Mouse (Mus musculus): ENCODE results near the gene Ptger2.
"Not testable (repeated sequence)": the region's sequence is repeated elsewhere in the genome, so short reads cannot be mapped to it uniquely, and the experiment has no call there.

Gene Ptger2

DNA sequence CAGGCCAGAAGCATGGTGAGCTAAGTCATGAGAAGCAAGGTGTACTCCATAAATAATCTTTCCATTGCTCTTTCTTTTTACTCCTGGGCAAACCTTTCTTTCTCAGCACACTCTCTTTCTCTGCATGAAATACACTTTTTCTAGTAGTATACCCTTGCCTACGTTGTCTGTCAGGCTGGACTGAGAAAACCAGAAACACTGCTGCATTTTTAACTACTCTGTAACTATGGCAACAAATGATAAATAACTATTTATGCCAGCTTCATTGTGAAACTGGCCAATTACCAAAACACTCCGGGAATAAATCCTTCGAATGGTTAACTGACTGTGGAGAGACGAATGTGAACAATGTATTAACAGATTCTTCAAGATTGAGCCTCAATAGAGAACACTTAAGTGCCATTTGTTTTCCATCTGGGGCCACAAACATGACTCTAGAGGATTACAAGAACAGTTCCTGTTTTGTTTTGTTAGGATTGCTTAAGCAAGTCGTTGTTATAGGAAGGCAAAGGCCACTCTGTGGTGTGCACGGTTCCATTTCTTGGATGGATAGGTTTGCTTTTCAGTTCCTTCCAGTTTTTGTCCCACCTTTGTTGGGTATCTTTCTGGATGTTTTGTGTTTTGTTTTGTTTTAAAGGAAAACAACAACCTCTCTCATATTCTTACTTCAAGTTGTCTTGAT is at the start of gene Ptger2:
Ptger2 (plus strand) TSS at position 522 of the 682 bp plus-strand sequence.
- DNase-seq (ENCODE audit: extremely low read depth, insufficient read length, low spot score): not testable (repeated sequence)

GRCm38 (mm10) chr14:44960746-44961145 is 27.2 kb upstream of the Ptger2 start:
- DNase-seq (ENCODE audit: extremely low read depth, insufficient read length, low spot score): no peak

- DNase-seq (ENCODE audit: extremely low read depth, insufficient read length, low spot score): not testable (repeated sequence)
Observed at GRCm38 (mm10) chr14:44977278-44977677, 10.7 kb upstream of the Ptger2 start.

DNA sequence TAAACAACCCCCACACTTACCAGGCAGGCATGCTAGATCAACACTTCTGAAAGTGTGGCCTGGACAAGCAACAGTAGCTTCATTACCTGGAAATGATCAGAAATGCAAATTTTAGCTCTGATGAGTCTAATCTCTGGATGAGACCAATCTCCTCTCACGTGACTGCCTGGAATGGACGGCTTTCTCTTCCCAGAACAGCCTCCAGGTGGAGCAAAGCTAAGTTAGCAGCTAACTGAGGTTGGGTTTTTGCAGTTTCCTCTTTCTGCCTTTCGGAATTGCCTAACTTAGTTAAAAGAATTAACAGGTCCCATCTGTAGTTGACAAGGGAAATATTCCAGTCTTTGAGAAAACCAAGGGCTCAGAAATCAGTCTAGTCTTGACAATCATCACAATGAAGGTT is 8.1 kb upstream of the Ptger2 start:
- DNase-seq (ENCODE audit: extremely low read depth, insufficient read length, low spot score): no peak

GRCm38 (mm10) chr14:44981490-44981889 is 6.5 kb upstream of the Ptger2 start:
- no peak for DNase-seq (ENCODE audit: extremely low read depth, insufficient read length, low spot score)

DNA sequence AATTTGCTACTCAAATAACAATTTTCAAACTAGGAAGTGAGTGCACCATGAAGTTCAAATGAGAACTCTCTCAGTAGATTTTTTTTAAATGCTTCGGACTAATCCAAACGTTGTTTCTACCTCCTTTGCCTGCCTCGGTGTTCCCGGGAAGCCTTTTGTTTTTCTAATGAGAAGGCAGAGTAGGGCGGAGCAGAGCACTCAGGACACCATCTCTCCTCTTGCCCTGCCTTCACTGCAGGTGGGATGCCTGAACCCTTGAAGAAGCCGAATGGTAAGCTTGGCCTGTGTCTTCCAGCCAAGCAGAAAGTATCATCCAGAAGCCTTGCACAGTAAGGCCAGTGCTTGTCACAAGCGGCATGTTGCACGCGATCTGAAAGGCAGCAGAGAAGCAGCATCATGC is 3.9 kb upstream of the Ptger2 start:
- DNase-seq (ENCODE audit: extremely low read depth, insufficient read length, low spot score): no peak

DNA sequence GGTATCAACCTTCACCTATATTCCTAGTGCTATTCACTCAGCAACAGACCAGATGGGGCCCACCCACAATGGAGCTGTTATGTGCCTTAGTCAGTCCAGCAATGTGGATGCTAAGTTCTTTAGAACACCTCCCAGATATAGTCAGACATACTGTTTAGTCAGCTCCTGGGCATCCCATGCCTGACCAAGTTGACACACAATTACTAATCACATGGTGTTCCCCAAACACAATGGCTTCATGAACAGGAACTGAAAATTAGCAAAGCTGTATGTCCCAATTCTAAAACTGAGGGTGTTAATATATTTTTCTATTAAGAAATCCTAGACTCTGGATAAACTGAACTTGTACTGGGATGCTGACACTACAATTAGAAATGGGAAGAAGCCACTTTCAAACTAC is 1.7 kb upstream of the Ptger2 start:
- DNase-seq (ENCODE audit: extremely low read depth, insufficient read length, low spot score): no peak

DNA sequence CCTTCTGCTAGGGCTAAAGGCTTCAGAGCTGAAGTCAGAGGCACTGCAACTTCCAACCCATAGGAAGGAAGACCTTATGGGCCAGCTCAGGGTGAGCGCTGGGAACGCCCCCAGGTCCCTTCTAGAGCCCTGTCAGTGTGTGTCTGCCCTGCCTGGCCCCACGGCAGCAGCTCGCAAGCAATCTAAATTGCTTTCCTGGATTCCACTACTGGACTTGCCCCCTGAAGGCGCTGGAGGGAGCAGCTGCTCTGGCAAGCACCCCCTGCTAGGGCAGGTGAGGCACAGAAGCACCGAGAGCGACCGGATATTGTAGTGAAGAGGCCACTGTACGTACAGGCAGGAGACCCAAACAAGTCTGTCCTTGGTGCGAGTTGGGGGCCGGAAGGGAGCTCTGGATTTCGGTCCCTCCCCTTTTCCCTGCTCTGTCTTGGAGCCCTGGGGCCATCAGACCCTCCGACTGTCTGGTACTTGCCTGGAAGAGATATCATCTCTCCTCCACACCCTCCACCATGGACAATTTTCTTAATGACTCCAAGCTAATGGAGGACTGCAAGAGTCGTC is 541 bp downstream of the Ptger2 start:
- DNase-seq (ENCODE audit: extremely low read depth, insufficient read length, low spot score): peak; percentile 7

DNA sequence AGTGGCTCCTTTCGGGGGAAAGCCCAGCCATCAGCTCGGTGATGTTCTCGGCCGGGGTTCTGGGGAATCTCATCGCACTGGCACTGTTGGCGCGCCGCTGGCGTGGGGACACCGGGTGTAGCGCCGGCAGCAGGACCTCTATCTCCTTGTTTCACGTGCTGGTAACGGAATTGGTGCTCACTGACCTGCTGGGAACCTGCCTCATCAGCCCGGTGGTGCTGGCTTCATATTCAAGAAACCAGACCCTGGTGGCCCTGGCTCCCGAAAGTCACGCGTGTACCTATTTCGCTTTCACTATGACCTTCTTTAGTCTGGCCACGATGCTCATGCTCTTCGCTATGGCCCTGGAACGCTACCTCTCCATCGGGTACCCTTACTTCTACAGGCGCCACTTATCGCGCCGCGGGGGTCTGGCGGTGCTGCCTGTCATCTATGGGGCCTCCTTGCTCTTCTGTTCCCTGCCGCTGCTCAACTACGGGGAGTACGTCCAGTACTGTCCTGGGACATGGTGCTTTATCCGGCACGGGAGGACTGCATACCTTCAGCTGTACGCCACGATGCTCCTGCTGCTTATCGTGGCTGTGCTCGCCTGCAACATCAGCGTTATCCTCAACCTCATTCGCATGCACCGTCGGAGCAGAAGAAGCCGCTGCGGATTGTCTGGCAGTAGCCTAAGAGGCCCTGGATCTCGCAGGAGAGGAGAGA is 1.2 kb downstream of the Ptger2 start:
- DNase-seq (ENCODE audit: extremely low read depth, insufficient read length, low spot score): peak; percentile 2

DNA sequence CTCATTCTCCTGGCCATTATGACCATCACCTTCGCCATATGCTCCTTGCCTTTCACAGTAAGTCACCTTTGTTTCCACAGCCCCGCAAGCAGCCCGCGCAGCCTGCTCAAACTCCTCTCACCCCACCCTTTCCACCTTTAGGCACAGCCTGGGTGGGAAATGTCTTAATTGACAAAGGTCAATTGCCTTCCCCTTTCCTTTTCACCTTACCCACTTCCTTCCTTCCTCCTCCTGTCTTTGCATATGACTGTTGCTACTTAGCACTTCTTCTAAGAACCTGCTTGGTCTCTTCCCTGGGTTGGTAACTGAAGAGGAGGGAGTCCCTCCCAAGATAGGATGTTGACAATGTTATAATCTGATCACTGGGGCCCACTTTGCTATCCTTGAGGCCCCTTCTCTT is 1.8 kb downstream of the Ptger2 start:
- DNase-seq (ENCODE audit: extremely low read depth, insufficient read length, low spot score): no peak

DNA sequence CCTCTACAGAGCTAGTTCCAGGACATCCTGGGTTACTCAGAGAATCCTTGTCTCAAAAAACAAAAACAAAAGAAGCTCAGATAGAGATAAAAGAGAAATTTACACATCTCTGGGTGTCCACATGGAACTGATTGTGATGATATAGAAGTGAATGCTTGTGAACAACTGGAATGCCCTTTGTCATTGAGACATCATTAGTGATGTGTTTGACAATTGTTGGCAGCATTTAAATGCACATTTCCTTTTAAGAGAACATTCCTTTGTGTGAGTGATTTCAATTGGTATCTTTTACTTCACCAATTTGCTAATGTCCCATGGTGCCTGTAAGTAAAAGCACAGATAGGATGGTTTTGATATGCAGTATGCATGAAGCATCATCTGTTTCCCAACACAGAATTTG is 6.3 kb downstream of the Ptger2 start:
- no peak for DNase-seq (ENCODE audit: extremely low read depth, insufficient read length, low spot score)

DNA sequence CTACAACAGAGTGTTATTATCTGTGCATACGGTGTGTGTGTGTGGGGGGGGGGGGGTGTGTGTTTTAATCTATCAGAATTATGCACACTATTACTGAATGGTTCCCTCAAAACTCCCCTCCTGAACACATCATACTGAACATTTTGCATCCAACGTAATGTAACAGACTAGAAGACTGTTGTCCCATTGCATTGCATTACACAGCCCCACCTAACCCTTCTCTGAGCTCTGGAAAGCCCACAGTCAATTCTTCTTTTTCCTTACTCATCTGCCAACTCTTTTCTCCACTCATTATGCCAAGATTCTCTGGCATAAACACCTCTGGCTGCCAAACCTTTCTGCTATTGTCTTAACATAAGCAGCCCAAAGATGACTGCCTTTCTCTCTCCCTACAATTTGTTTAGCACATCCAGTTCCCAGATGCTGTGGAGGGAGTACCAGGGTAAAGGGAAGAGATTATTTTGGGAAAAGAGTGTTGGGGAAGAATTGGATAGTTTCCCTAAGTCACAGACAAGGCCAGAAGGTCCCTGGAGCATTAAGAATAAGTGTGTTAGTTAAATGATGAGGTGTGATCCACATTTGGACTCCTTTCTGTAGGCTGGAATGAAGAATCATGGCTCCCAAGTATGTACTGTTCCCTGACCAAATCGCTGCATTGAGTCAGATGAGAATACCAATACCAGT is 12.2 kb downstream of the Ptger2 start:
- no peak for DNase-seq (ENCODE audit: extremely low read depth, insufficient read length, low spot score)

DNA sequence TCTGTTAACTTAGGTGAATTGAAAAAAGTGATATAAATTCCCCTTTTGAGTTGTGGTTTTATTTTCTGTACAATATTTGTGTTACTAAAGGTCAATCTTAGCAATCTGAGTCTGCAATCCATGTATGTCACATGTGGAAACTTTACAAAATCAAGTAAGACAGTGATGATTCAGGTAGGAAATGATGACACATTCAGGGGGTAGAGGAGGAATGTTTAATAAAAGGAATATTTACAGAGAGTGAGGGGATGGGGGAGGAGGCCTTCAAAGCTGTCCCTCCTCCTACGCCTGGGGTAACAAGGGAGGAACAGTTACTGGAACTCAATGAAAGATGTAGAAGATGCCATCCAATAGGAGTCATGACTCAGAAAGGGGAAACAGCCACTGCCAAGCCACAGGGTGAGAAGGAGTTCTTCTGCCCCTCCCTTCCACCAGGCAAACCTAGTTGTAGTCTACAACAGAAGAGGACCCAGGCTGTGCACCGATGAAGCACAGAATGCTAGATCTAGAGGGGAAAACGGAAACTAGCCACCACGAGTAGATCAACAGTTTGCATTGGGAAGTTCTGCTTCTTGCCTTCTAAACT is 17.8 kb downstream of the Ptger2 start:
- DNase-seq (ENCODE audit: extremely low read depth, insufficient read length, low spot score): peak; percentile 29

GRCm38 (mm10) chr14:45009242-45009641 is 21.2 kb downstream of the Ptger2 start:
- DNase-seq (ENCODE audit: extremely low read depth, insufficient read length, low spot score): no peak

- no peak for DNase-seq (ENCODE audit: extremely low read depth, insufficient read length, low spot score)
Observed at GRCm38 (mm10) chr14:45011260-45011659, 23.3 kb downstream of the Ptger2 start.

DNA sequence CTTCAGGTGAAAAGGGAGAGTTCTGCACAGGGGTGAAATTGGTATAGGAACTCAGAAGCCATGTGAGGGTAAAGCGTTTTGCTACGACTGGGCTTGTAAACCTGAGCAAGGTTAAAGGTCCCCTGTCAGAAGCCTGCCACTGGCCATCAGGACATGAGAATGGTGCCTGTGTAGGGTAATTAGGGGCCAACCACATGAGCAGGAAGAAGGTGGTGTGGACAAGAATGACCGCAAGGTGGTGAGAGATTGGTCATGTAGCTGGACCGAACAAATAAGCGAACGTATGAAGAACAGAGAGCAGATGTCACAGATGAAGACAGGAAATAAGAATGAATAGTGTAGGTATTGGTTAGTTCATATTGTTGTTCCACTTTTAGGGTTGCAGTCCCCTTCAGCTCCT is 23.7 kb downstream of the Ptger2 start:
- no peak for DNase-seq (ENCODE audit: extremely low read depth, insufficient read length, low spot score)

DNA sequence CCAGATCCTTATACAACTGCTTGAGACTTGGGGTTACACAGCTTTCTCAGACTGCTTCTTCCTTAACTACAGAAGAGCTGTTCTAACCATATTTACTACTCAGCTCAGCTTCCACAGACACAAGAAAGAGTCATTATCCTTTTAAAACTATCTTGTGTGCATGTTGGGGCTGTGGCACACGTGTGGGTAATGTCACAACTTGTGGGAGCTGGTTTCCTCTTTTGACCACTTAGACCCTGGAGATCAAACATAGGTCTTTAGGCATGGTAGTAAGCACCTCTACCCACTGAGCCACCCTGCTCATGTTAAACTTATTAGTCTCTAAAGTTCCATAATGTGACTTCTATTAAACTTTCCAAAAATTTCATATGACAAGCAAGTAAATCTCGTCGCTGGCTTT is 33.6 kb downstream of the Ptger2 start:
- DNase-seq (ENCODE audit: extremely low read depth, insufficient read length, low spot score): no peak

DNA sequence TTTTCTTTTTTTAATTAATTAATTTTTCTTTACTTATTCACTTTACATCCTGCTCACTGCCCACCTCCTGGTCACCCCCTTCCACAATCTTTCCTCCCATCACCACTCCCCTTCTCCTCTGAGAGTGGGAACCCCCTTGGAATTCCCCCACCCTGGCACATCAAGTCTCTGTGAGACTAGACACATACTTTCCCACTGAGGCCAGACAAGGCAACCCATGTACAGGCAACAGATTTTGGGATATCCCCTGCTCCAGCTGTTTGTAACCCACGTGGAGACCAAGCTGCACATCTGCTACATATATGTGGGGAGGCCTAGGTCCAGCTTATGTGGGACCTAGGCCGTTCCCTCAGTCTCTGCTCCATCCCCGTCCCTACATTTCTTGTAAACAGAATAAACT is 46.3 kb downstream of the Ptger2 start:
- no peak for DNase-seq (ENCODE audit: extremely low read depth, insufficient read length, low spot score)

DNA sequence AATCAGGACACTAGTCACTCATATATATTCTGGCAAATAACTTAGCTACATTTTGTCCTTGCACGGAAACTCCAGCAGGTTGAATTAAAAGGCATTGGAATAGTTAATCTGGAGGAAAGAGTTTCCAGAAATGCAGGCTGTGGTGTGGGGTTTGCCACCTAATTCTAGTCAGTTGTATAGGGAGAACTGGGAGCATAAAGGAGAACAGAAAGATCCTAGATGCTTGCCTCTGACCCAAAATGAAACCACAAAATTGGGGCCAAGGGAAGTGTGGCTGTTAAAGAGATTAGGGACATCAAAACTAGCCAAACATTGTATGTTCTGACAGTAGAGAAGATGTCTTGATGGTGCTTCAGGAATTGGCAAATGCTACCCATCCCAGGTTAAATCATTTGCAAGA is 48.6 kb downstream of the Ptger2 start:
- DNase-seq (ENCODE audit: extremely low read depth, insufficient read length, low spot score): no peak

DNA sequence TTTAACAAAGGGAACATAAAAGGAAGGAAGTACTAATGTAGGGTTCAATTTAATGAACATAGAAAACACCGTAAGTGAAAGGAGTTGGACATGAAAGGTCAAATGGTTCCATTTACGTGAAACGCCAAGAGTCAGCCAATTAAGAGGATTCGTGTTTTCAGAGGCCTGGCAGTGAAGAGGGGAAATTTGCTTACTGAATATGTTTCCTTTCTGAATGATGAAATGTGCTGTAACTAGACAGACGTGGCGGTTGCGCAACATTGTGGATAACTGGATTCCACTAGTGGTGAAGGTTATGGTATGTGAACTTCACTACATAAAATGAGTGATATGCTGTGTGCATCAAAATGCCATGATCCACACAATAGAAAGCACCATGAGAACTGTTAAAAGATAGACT is 50.1 kb downstream of the Ptger2 start:
- DNase-seq (ENCODE audit: extremely low read depth, insufficient read length, low spot score): no peak

DNA sequence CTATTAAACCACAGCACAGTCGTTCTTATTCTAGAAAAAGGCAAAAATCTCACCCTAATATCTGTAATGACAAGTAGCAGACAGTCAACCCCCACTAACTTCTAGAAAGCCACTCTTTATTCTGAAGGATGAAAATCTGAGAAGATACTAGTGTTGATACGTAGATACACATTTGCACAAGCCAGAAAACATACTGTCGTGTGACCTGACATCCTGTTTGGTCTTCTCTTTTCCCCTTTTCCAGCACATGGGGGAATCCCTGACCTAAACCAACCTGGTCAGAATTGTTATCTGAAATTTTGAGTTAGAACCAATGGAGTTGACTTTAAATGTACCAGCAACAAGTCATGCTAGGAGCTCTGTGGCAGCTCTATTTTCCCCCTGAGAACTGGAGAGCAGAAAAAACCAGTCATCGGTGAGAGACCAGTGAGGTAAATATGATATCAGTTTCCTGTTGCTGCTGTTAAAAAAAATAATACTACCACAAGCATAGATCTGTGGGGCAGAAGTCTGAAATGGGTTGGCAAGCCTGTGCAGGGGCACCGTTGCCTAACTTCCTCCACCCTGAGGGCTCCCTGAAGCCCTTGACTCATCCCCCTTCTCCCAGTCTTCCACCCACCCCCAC is 53.0 kb downstream of the Ptger2 start:
- no peak for DNase-seq (ENCODE audit: extremely low read depth, insufficient read length, low spot score)
